Mouse (Mus musculus): ENCODE measurements around the gene Aen.

GRCm38 (mm10) chr7:78938957-78939602, 43.4 kb downstream of the Aen start:
- TF ChIP-seq POLR2A (IDR thresholded peaks at IDR 0.05; ENCODE audit: low read depth, low read length) (no peak), CTCF (IDR thresholded peaks at IDR 0.05; ENCODE audit: borderline replicate concordance, insufficient read depth, low read length) (no peak)
